Mouse (Mus musculus): ENCODE data around the gene Atad5. TPM values are rescaled to one million over a fixed set of nuclear protein-coding genes. Genes with fewer than 3 reads are reported as not detected.

The Atad5 gene
- polyA plus RNA-seq (2011; ENCODE audit: insufficient read depth, insufficient read length, low replicate concordance, missing spikeins): 19.4 and 23.1 TPM in 2 replicates

DNA sequence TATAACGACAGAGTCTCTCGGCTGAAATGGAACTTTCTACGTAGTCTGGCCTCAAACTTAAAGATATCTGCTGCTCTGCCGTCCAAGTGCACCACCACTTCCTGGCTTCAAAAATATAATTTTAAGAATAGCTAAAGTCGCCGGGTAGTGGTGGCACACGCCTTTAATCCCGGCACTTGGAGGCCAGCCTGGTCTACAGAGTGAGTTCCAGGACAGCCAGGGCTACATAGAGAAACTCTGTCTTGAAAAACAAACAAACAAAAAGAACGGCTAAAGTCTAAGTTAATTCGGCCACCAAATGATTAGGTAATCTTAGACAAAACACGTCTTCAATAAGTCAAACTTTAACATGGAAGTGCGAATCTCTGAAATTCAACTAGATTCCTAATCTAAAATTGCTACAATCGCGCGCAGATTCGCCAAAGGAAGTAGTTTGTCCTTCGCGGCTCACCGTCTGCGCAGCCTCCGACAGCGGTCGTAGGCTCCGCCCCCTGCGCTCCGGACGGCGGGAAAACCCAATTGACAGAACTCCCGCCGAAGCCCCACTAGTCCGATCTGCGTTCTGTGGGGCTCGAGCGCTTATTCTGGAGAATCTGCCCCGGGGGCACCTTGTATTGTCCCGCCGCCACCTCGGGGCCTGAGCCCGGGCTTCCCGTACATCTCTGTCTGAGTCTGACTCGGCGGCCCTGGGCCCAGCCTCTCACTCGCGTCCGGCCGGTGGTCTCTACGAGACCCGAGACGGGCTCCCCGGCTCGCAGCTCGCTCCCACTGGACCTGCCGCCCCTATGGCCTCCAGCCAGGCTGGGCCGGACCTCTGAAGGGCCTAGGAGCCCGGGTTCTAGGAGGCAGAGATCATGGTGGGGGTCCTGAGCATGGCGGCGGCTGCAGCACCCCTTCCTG, at the start of gene Atad5:
TSS of gene Atad5 (plus strand) at position 484 of the 900 bp plus-strand sequence.
- TF ChIP-seq CTCF (IDR thresholded peaks at IDR 0.05; ENCODE audit: control insufficient read depth, insufficient read depth, low read length) (0 out of 2 replicates have a peak, but pooled peaks have one; percentile 6), POLR2A (IDR thresholded peaks at IDR 0.05; ENCODE audit: borderline replicate concordance, control insufficient read depth, low read depth, low read length) (peak; percentile 54; the same call in 1 of the 2 replicates)
- peaks cover 2% of the 10 kb centered on the region; the same call in 1 of the 2 replicates for H3K4me1 ChIP-seq (ENCODE audit: control insufficient read depth, insufficient read depth, low read length)
- peak within 1 kb of the TSS; percentile 98 for H3K4me3 ChIP-seq (replicated peaks; ENCODE audit: control insufficient read depth, low read depth, low read length)
- peak within 1 kb of the TSS; percentile 71 for H3K27ac ChIP-seq (ENCODE audit: control insufficient read depth, insufficient read depth, low read depth, low read length, poor library complexity)
- WGBS: 2% methylated on average over 57 of the region's 57 CpGs

DNA sequence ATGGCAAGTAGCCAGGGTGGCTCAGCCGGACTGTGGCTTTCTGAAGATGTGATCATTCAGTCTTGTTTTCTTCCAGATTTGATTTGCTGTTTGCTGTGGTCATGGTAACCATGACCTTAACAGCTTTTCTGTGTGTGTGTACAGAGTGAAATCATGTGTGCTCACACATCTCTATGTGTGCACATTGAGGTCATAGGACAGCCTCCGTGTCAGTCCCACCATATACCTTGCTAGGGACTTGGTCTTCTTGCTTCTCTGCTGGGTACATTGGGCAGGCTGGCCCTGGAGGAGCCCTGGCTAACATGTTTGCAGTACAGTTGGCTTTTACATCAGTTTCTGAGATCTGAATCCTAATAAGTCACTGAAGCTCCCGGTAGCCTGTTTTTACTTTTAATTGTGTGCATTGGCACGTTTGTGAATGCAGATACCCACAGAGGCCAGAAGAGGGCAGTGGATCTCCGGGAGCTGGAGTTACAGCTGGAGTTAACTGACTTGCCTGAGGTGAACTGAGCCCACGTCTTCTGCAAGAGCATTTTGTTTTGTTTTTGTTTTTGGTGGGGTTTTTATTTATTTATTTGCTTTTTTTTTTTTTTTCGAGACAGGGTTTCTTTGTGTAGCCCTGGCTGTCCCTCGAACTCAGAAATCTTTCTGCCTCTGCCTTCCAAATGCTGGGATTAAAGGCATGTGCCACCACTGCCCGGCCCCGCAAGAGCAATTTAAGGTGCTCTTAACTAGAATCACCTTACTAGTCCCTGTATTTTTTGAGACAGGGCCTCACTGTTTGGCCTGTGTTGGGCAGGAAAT, 46.4 kb upstream of the Atad5 start:
- no peak overlapping the region for H3K4me3 ChIP-seq (replicated peaks; ENCODE audit: control insufficient read depth, low read depth, low read length)
- H3K4me1 ChIP-seq (ENCODE audit: control insufficient read depth, insufficient read depth, low read length): no peaks in the 10 kb centered on the region
- H3K27ac ChIP-seq (ENCODE audit: control insufficient read depth, insufficient read depth, low read depth, low read length, poor library complexity): no peak overlapping the region
- WGBS: 52% methylated on average over 10 of the region's 10 CpGs
- TF ChIP-seq CTCF (IDR thresholded peaks at IDR 0.05; ENCODE audit: control insufficient read depth, insufficient read depth, low read length) (peak; percentile 84), POLR2A (IDR thresholded peaks at IDR 0.05; ENCODE audit: borderline replicate concordance, control insufficient read depth, low read depth, low read length) (no peak)

DNA sequence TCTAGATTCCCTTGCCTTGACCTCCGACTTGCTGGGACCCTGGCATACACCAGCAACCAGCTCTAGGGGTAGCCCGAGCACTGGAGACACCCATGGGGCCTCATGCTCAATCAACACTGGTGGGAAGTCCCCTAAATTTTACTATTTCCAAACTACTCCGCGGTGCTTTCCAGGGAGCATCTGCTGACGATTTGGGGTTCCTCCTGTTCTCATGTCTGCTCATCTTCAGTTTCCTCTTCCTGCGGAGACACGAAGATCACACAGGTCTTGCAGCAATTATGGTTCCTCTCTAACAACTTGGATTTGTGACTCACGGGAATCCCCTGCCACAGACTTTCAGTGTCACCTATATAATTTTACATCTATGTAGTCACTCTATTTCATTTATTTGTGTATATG, 45.8 kb upstream of the Atad5 start:
- 65% methylated on average over 8 of the region's 8 CpGs for WGBS
- no peak overlapping the region for H3K4me3 ChIP-seq (replicated peaks; ENCODE audit: control insufficient read depth, low read depth, low read length)
- H3K27ac ChIP-seq (ENCODE audit: control insufficient read depth, insufficient read depth, low read depth, low read length, poor library complexity): no peak overlapping the region
- TF ChIP-seq POLR2A (IDR thresholded peaks at IDR 0.05; ENCODE audit: borderline replicate concordance, control insufficient read depth, low read depth, low read length) (no peak), CTCF (IDR thresholded peaks at IDR 0.05; ENCODE audit: control insufficient read depth, insufficient read depth, low read length) (no peak)
- H3K4me1 ChIP-seq (ENCODE audit: control insufficient read depth, insufficient read depth, low read length): no peaks in the 10 kb centered on the region

DNA sequence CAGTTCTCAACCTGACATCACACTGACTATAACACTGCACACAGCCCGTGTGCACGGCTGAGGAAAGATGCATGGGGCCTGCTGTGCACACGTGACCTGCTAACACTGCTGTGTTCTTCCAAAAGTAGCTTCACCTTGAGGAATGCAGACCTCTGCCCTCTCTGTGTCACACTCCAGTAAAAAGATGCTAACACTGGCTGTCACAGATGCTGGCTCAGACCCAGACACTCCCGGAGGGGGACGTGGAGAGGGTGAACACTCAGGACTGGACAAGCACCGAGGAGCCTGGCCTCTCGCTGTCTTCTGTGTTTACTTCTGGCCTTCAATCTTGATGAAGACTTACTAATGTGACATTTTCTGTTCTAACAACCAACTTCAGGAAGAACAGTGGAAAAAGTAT, 42.3 kb upstream of the Atad5 start:
- Histone ChIP-seq H3K27ac (ENCODE audit: control insufficient read depth, insufficient read depth, low read depth, low read length, poor library complexity) (no peak overlapping the region), H3K4me3 (replicated peaks; ENCODE audit: control insufficient read depth, low read depth, low read length) (no peak overlapping the region), H3K4me1 (ENCODE audit: control insufficient read depth, insufficient read depth, low read length) (no peaks in the 10 kb centered on the region)
- 86% methylated on average over 7 of the region's 7 CpGs for WGBS
- TF ChIP-seq POLR2A (IDR thresholded peaks at IDR 0.05; ENCODE audit: borderline replicate concordance, control insufficient read depth, low read depth, low read length) (no peak), CTCF (IDR thresholded peaks at IDR 0.05; ENCODE audit: control insufficient read depth, insufficient read depth, low read length) (no peak)

DNA sequence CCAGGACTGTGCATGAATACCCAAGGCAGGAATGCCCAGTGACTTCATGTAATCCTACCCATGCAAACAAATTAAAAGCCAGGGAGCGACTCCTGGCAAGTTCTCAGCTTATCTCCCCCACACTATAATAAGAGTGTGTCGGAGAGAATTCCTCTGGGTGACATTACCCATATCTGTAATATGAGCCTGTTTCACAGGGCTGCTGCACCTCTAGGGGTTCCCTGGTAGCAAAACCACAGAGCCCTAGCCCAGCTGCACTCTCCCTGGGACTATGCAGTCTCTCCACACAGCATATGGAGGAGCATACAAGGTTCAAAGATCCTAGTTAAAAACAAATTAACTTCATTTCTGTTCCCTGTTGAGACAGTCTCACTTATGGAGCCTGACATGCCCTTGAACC, 39.1 kb upstream of the Atad5 start:
- Histone ChIP-seq H3K27ac (ENCODE audit: control insufficient read depth, insufficient read depth, low read depth, low read length, poor library complexity) (no peak overlapping the region), H3K4me1 (ENCODE audit: control insufficient read depth, insufficient read depth, low read length) (no peaks in the 10 kb centered on the region), H3K4me3 (replicated peaks; ENCODE audit: control insufficient read depth, low read depth, low read length) (no peak overlapping the region)
- TF ChIP-seq POLR2A (IDR thresholded peaks at IDR 0.05; ENCODE audit: borderline replicate concordance, control insufficient read depth, low read depth, low read length) (no peak), CTCF (IDR thresholded peaks at IDR 0.05; ENCODE audit: control insufficient read depth, insufficient read depth, low read length) (no peak)
- WGBS: 70% methylated on average over 2 of the region's 2 CpGs

DNA sequence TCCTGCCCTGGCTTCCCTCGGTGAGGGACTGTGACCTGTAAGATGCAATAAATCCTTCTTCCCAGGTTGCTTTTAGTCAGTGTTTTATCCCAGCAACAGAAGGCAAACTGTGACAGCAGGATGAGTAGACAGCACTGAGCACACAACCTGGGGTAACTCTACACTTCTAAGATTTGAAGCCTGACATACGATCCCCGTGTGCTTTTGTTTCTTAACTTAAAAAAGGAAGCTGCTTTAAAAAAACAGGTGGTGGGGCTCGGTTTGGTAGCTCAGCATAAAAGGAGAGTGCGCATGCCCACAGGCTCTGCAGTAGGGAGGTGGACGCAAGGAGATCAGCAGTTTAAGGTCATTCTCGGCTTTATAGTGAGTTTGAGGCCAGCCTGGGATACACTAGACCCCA, 36.7 kb upstream of the Atad5 start:
- TF ChIP-seq CTCF (IDR thresholded peaks at IDR 0.05; ENCODE audit: control insufficient read depth, insufficient read depth, low read length) (no peak), POLR2A (IDR thresholded peaks at IDR 0.05; ENCODE audit: borderline replicate concordance, control insufficient read depth, low read depth, low read length) (no peak)
- WGBS: 62% methylated on average over 7 of the region's 7 CpGs
- Histone ChIP-seq H3K4me3 (replicated peaks; ENCODE audit: control insufficient read depth, low read depth, low read length) (no peak overlapping the region), H3K27ac (ENCODE audit: control insufficient read depth, insufficient read depth, low read depth, low read length, poor library complexity) (no peak overlapping the region), H3K4me1 (ENCODE audit: control insufficient read depth, insufficient read depth, low read length) (no peaks in the 10 kb centered on the region)

DNA sequence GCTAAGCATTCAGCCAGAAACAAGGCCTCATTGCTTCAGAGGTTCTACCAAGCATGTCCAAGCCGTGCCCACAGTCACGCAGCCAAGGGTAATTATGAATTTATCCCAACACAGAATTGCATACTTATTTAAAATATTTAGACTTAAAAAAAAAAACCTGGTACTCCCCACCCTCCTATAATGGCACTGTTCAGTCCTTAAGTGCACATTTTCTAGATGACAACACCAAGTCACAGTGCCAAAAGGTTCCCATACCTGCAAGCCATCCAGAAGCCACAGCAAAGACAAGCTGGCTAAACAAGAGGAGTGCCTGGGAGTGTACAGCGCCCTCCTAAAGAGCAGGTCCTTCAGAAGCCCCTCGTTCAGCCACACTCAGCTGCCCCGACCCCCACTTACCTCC, 36.0 kb upstream of the Atad5 start:
- 87% methylated on average over 5 of the region's 5 CpGs for WGBS
- no peaks in the 10 kb centered on the region for H3K4me1 ChIP-seq (ENCODE audit: control insufficient read depth, insufficient read depth, low read length)
- H3K4me3 ChIP-seq (replicated peaks; ENCODE audit: control insufficient read depth, low read depth, low read length): no peak overlapping the region
- H3K27ac ChIP-seq (ENCODE audit: control insufficient read depth, insufficient read depth, low read depth, low read length, poor library complexity): no peak overlapping the region
- TF ChIP-seq POLR2A (IDR thresholded peaks at IDR 0.05; ENCODE audit: borderline replicate concordance, control insufficient read depth, low read depth, low read length) (no peak), CTCF (IDR thresholded peaks at IDR 0.05; ENCODE audit: control insufficient read depth, insufficient read depth, low read length) (no peak)

DNA sequence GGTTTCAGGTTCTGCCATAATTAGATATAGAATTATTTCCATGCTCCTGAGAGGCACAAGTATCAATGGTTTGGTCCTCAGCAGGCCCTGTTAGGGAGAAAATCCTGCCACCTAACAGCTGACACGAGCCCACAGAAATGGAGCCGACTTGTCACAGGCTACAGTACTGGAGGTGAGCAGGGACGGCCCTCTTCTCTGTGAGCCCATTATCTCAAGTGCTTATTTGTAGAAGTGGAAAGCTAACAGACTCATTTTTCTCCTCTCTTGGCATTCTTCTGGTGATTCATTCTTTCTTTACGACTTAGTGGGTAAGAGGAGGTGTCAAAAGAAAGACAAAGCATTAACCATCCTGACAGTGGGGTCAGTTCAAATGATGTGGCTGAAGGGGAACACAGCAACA, 34.5 kb upstream of the Atad5 start:
- H3K4me3 ChIP-seq (replicated peaks; ENCODE audit: control insufficient read depth, low read depth, low read length): no peak overlapping the region
- H3K4me1 ChIP-seq (ENCODE audit: control insufficient read depth, insufficient read depth, low read length): no peaks in the 10 kb centered on the region
- 83% methylated on average over 4 of the region's 4 CpGs for WGBS
- TF ChIP-seq POLR2A (IDR thresholded peaks at IDR 0.05; ENCODE audit: borderline replicate concordance, control insufficient read depth, low read depth, low read length) (no peak), CTCF (IDR thresholded peaks at IDR 0.05; ENCODE audit: control insufficient read depth, insufficient read depth, low read length) (no peak)
- no peak overlapping the region for H3K27ac ChIP-seq (ENCODE audit: control insufficient read depth, insufficient read depth, low read depth, low read length, poor library complexity)

Data from bone marrow, adult 2 months (tissue).